ENCODE assay signal across 8 mouse cellular contexts in genomic region chr17:9031241-9032141, GRCm38 (mm10). TPM values are rescaled to one million over a fixed set of nuclear protein-coding genes. Genes with fewer than 3 reads are reported as not detected.
A peak's percentile ranks its signal among the peaks of the same experiment; 100 is the strongest.
DNase-seq lines count a peak whose midpoint lies in the region; ATAC-seq lines count a peak whose summit lies in the region.

No protein-coding gene starts in this region.

- ATAC-seq in embryonic facial prominence, embryonic 12.5 days (ENCODE audit: insufficient number of reproducible peaks, insufficient read depth, low FRiP score, low TSS enrichment) = no peak
- no peak for ATAC-seq in limb, embryonic 13.5 days (ENCODE audit: low FRiP score, low read depth)
- ATAC-seq in midbrain, embryonic 16.5 days = peak; percentile 93

- DNase-seq in 3134 (ENCODE audit: extremely low read depth, insufficient read length, low spot score) = peak; percentile 6
- DNase-seq in adrenal gland, postnatal 25 days = peak; percentile 72
- DNase-seq in heart, adult 9 months (ENCODE audit: low spot score in 2 of 2) = peak; percentile 56 to 77
- DNase-seq in kidney, adult 9 months = peak; percentile 62
- DNase-seq in spleen, postnatal 36 days (ENCODE audit: low spot score in 2 of 2) = peak; percentile 32 to 39

- no peak overlapping the region for H3K27ac ChIP-seq in embryonic facial prominence, embryonic 12.5 days
- no peak overlapping the region for H3K27ac ChIP-seq in limb, embryonic 13.5 days
- H3K27ac ChIP-seq in midbrain, embryonic 16.5 days (ENCODE audit: low read length) = peak overlapping the region; percentile 51

- H3K9ac ChIP-seq in embryonic facial prominence, embryonic 12.5 days = no peak overlapping the region
- no peak overlapping the region for H3K9ac ChIP-seq in limb, embryonic 13.5 days
- H3K9ac ChIP-seq in midbrain, embryonic 16.5 days (ENCODE audit: low read depth, low read length) = peak overlapping the region; percentile 46; the same call in 1 of the 2 replicates

- H3K27me3 ChIP-seq in embryonic facial prominence, embryonic 12.5 days = no peaks in the 10 kb centered on the region
- H3K27me3 ChIP-seq in limb, embryonic 13.5 days = peaks cover 6% of the 10 kb centered on the region; the same call in 1 of the 2 replicates
- no peaks in the 10 kb centered on the region for H3K27me3 ChIP-seq in midbrain, embryonic 16.5 days (ENCODE audit: control insufficient read depth, insufficient read depth, low read depth, low read length)

- H3K4me2 ChIP-seq in embryonic facial prominence, embryonic 12.5 days (replicated peaks) = peak overlapping the region; percentile 36
- H3K4me2 ChIP-seq in limb, embryonic 13.5 days (replicated peaks) = peak overlapping the region; percentile 50
- H3K4me2 ChIP-seq in midbrain, embryonic 16.5 days (ENCODE audit: low read length) = peak overlapping the region; percentile 48

- no peaks in the 10 kb centered on the region for H3K36me3 ChIP-seq in embryonic facial prominence, embryonic 12.5 days
- H3K36me3 ChIP-seq in limb, embryonic 13.5 days = no peaks in the 10 kb centered on the region
- H3K36me3 ChIP-seq in midbrain, embryonic 16.5 days (ENCODE audit: control insufficient read depth, insufficient read depth, low read length) = no peaks in the 10 kb centered on the region

- H3K4me3 ChIP-seq in embryonic facial prominence, embryonic 12.5 days = no peak overlapping the region
- no peak overlapping the region for H3K4me3 ChIP-seq in limb, embryonic 13.5 days
- H3K4me3 ChIP-seq in midbrain, embryonic 16.5 days (ENCODE audit: low read depth, low read length) = no peak overlapping the region

- 15% methylated on average over 24 of the region's 24 CpGs for WGBS in embryonic facial prominence, embryonic 12.5 days
- 17% methylated on average over 24 of the region's 24 CpGs for WGBS in limb, embryonic 13.5 days
- WGBS in midbrain, embryonic 16.5 days = 12% methylated on average over 24 of the region's 24 CpGs

- no peaks in the 10 kb centered on the region for H3K9me3 ChIP-seq in embryonic facial prominence, embryonic 12.5 days
- no peaks in the 10 kb centered on the region for H3K9me3 ChIP-seq in limb, embryonic 13.5 days
- H3K9me3 ChIP-seq in midbrain, embryonic 16.5 days (replicated peaks; ENCODE audit: control insufficient read depth, low read length, poor library complexity, severe bottlenecking) = no peaks in the 10 kb centered on the region

- no peaks in the 10 kb centered on the region for H3K4me1 ChIP-seq in embryonic facial prominence, embryonic 12.5 days
- 0 out of 2 replicates have a peak, but pooled peaks cover 7% of the 10 kb centered on the region for H3K4me1 ChIP-seq in limb, embryonic 13.5 days
- peaks cover 21% of the 10 kb centered on the region for H3K4me1 ChIP-seq in midbrain, embryonic 16.5 days (ENCODE audit: control insufficient read depth, insufficient read depth, low read length)

RNA-seq across cellular contexts. Expression of gene 1700010I14Rik, which starts 43.4 kb away (rescaled TPM):
- total RNA-seq in adrenal gland, postnatal 25 days (2021) = 1.4 and 2.9 TPM in 2 replicates
- polyA plus RNA-seq in embryonic facial prominence, embryonic 12.5 days (2016; fragmentation: Nextera tagmentation; extraction: Ambion mirVana) = 1.7 and 1.8 TPM in 2 replicates
- polyA plus RNA-seq in limb, embryonic 13.5 days (2015; fragmentation: Nextera tagmentation; extraction: Ambion mirVana) = 0.96 and 1.1 TPM in 2 replicates
- polyA plus RNA-seq in midbrain, embryonic 16.5 days (2015; fragmentation: Nextera tagmentation; extraction: Ambion mirVana) = 3.0 and 3.6 TPM in 2 replicates

Comparison
In these comparisons a context has a peak if more than half of its experiments do, and no peak if none do; other contexts are left out.
1. DNase-seq: peak in every context shown above with its lines; median percentile 72 in adrenal gland, postnatal 25 days; 66 in heart, adult 9 months; 62 in kidney, adult 9 months; 36 in spleen, postnatal 36 days; 6 in 3134.